Mouse (Mus musculus): ENCODE results near the gene Arhgef26. TPM values are rescaled to one million over a fixed set of nuclear protein-coding genes. Genes with fewer than 3 reads are reported as not detected.

Arhgef26 gene
- polyA plus RNA-seq, 1 experiment from 2014 or later: 5.9 TPM

DNA sequence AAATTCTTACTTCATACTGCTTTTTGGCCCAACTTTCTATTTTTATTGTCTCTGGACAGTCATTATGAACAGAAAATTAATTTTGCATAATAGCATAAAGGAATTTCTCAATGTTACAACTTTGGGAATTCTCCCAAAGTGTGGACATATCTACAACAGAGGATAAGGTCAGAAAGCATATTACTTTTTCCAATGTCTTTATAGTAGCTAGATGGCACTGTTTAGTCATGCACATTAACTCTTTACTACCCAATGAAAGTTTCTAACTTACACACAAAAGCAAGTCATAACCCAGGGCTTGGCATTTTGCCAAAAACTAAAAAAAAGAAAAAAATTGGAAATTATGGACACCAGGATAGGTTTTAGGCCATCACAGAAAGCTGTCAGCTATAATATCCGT is 132.0 kb downstream of the Arhgef26 start:
- Histone ChIP-seq H3K4me1 (no peaks in the 10 kb centered on the region), H3K9me3 (replicated peaks) (no peaks in the 10 kb centered on the region), H3K4me3 (no peak overlapping the region), H3K27me3 (ENCODE audit: low read depth, poor library complexity, severe bottlenecking) (no peaks in the 10 kb centered on the region), H3K36me3 (peaks cover 98% of the 10 kb centered on the region), H3K27ac (replicated peaks) (no peak overlapping the region)
- WGBS: 89% methylated on average over 1 of the region's 1 CpGs
- no peak for DNase-seq (ENCODE audit: low spot score)

DNA sequence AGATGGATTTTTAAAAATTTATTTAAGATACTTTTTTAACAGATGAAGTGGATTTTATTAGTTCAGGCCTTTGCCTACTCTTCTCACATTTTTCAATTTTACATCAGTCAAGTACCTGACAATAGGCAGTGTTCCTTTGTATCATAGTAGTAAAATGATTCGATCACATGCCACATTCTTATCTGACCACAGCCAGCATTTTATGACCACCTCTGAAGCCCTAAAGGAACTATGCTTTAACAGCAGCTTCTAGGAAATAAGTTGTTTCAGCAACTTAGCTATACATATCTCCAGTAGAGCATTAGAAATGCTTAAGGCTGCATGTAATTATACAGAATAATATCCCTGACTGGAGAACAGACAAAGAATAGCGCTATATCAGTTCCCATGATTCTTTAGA is 146.2 kb downstream of the Arhgef26 start:
- 92% methylated on average over 2 of the region's 2 CpGs for WGBS
- no peaks in the 10 kb centered on the region for H3K4me1 ChIP-seq
- no peak overlapping the region for H3K4me3 ChIP-seq
- no peak for DNase-seq (ENCODE audit: low spot score)
- no peaks in the 10 kb centered on the region for H3K27me3 ChIP-seq (ENCODE audit: low read depth, poor library complexity, severe bottlenecking)
- no peaks in the 10 kb centered on the region for H3K9me3 ChIP-seq (replicated peaks)
- H3K27ac ChIP-seq (replicated peaks): no peak overlapping the region
- H3K36me3 ChIP-seq: peaks cover 99% of the 10 kb centered on the region

DNA sequence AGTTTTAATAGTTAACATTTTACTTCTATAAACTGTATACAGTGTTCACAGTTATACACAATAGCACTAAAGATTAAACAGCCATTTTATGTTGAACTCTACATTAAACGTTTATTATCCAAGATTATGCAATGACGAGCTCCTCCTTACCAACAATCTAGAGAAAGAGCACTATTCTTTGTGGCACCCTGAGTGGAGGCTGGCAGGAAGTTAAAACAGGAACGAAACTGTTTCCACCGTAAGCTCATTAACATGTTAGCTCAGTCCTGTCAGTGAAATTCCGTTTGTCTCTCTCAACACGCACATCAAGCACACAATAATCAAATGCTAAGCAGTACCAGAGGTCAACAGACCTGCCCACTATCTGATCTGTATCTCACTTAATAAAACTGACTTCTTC is 154.4 kb downstream of the Arhgef26 start:
- Histone ChIP-seq H3K27me3 (ENCODE audit: low read depth, poor library complexity, severe bottlenecking) (no peaks in the 10 kb centered on the region), H3K36me3 (peaks cover 99% of the 10 kb centered on the region), H3K27ac (replicated peaks) (no peak overlapping the region), H3K4me3 (no peak overlapping the region), H3K9me3 (replicated peaks) (no peaks in the 10 kb centered on the region), H3K4me1 (no peaks in the 10 kb centered on the region)
- no peak for DNase-seq (ENCODE audit: low spot score)
- WGBS: 91% methylated on average over 6 of the region's 6 CpGs

DNA sequence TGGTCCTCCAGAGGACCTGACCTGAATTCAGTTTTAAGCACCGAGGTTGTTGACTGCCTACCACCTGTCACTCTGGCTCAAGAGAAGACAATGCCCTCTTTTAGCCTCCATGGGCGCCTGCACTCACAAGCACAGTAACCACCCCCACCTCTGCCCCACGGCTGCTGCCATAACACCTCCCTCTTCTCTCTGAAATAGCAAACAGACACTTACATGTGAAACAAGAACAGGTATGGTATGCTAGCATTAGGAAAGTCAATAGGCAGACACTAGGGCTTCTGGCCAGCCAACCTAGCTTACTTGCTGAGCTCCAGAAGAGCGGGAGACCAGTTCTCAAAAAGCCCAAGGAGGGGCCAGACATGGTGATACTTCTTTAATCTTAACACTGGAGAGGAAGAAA is 161.2 kb downstream of the Arhgef26 start:
- Histone ChIP-seq H3K27me3 (ENCODE audit: low read depth, poor library complexity, severe bottlenecking) (no peaks in the 10 kb centered on the region), H3K27ac (replicated peaks) (no peak overlapping the region), H3K4me3 (no peak overlapping the region), H3K36me3 (peaks cover 78% of the 10 kb centered on the region), H3K9me3 (replicated peaks) (no peaks in the 10 kb centered on the region), H3K4me1 (no peaks in the 10 kb centered on the region; the same call in 1 of the 2 replicates)
- WGBS: 85% methylated on average over 4 of the region's 4 CpGs
- DNase-seq (ENCODE audit: low spot score): no peak

DNA sequence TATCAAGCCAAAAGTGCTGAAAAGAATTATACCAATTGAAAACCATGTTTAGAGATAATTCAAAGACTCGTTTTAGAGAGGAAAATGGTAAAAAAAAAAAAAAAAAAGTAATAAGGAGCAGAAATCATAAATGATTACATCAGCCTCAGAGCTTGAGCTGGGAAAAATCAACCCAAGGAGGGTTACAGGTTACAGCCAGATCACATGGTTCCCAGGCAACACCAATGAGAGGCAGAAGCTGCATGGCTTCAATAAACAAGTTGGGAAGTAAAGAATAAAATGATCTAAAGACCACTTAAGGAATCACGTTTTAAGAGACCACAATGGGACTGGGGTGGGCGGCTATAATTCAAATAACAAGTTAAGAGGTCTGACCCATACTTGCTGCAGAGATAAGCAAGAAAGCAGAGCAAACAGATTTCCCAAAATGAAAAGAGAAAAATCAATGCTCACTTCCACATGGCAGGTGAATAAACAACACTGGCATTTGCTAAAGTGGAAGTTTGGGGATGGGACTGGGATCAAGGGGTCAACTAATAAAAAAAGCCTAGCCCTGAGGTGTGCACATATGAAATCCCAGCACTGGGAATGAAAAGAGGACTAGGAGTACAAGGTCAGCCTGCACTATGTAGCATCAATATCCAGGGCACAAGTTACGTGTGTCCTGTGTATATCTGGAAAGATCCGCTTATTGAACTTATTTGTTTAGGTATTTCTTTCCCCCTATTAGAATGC is 167.2 kb downstream of the Arhgef26 start:
- 0 out of 2 replicates have a peak overlapping the region, but pooled peaks have one; percentile 97 for H3K27ac ChIP-seq (replicated peaks)
- peak overlapping the region; percentile 92 for H3K4me3 ChIP-seq
- WGBS: 82% methylated on average over 5 of the region's 5 CpGs
- H3K9me3 ChIP-seq (replicated peaks): no peaks in the 10 kb centered on the region
- no peaks in the 10 kb centered on the region; the same call in 1 of the 2 replicates for H3K27me3 ChIP-seq (ENCODE audit: low read depth, poor library complexity, severe bottlenecking)
- DNase-seq (ENCODE audit: low spot score): no peak
- H3K4me1 ChIP-seq: peaks cover 17% of the 10 kb centered on the region
- H3K36me3 ChIP-seq: peaks cover 21% of the 10 kb centered on the region

DNA sequence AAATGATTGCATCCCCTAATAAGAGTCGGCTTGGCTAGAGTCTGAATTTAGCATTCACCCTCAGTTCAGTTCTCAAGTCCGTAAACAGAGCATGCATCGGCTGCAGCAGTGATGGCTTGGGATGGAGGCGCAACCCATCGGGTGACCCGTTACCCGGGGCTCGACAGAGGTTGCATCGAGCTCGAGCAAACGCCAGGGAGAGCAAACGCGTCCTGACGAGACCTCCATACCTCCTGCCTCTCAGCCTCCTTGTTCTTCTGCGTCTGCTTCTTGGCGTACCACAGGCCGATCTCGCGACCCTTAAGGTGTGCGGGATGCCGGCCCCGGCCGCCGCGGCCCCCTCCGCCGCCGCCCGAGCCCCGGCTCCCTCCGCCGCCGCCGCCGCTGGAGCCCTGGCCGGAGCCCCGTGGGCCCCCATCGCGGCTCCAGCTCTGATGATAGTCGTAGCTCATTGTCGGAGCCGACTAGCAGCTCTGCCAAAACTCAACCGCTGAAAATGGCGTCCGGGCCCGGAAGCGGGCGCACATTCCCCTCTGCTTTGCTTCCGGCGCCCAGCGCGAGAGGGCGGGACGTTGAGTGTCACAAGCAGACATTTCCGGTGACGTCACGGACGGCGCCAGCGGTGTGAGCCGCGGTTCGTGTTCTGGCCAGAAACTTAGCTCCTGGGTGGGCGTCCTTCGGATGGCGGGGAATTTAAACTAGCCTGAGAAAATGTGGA is 168.5 kb downstream of the Arhgef26 start, which contains the start of gene Dhx36:
Dhx36 (minus strand) TSS at position 517 of the 718 bp plus-strand sequence.
- peak; percentile 96 for DNase-seq (ENCODE audit: low spot score)
- Histone ChIP-seq H3K36me3 (peaks cover 8% of the 10 kb centered on the region), H3K27me3 (ENCODE audit: low read depth, poor library complexity, severe bottlenecking) (no peaks in the 10 kb centered on the region; the same call in 1 of the 2 replicates), H3K9me3 (replicated peaks) (no peaks in the 10 kb centered on the region), H3K27ac (replicated peaks) (peak within 1 kb of the TSS; percentile 97), H3K4me1 (peaks cover 17% of the 10 kb centered on the region), H3K4me3 (peak within 1 kb of the TSS; percentile 92)
- WGBS: under 1% methylated on average over 60 of the region's 66 CpGs

DNA sequence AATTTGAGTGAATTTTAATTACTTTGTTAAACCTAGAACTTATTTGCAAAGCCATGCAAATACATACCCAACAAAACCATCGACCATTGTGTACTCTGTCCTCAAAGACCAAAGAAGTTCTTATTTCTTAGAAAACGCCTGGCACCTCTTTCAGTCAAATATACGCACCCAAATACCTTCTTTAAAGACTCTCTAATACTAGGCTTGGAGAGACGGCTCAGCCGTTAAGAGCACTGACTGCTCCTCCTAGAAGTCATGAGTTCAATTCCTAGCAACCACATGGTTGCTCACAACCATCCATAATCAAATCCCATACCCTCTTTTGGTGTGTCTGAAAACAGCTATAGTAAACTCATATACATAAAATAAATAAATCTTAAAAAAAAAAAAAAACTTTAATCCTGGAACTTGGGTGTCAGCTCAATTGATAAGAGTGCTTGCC is 169.1 kb downstream of the Arhgef26 start:
- peak overlapping the region; percentile 97 for H3K27ac ChIP-seq (replicated peaks)

More for the DNA sequence above, 169.1 kb downstream of the Arhgef26 start:
- peak overlapping the region; percentile 92 for H3K4me3 ChIP-seq
- H3K36me3 ChIP-seq: peaks cover 2% of the 10 kb centered on the region; the same call in 1 of the 2 replicates
- DNase-seq (ENCODE audit: low spot score): no peak
- WGBS: 36% methylated on average over 5 of the region's 5 CpGs
- H3K9me3 ChIP-seq (replicated peaks): no peaks in the 10 kb centered on the region
- H3K4me1 ChIP-seq: peaks cover 17% of the 10 kb centered on the region
- H3K27me3 ChIP-seq (ENCODE audit: low read depth, poor library complexity, severe bottlenecking): no peaks in the 10 kb centered on the region; the same call in 1 of the 2 replicates

Other genes starting within 250 kb of the Arhgef26 start
- 33.4 and 36.2 TPM in 2 replicates for gene Dhx36, start 168.7 kb downstream of the Arhgef26 start, polyA plus RNA-seq (2016; fragmentation: Nextera tagmentation; extraction: Ambion mirVana)

Data from midbrain, embryonic 10.5 days (tissue).